Mouse (Mus musculus): ENCODE results near the gene Dock9. TPM values are rescaled to one million over a fixed set of nuclear protein-coding genes. Genes with fewer than 3 reads are reported as not detected.

Dock9 gene
- total and polyA plus RNA-seq, 2 experiments from 2014 or later, result 14.0 to 68.8 TPM

DNA sequence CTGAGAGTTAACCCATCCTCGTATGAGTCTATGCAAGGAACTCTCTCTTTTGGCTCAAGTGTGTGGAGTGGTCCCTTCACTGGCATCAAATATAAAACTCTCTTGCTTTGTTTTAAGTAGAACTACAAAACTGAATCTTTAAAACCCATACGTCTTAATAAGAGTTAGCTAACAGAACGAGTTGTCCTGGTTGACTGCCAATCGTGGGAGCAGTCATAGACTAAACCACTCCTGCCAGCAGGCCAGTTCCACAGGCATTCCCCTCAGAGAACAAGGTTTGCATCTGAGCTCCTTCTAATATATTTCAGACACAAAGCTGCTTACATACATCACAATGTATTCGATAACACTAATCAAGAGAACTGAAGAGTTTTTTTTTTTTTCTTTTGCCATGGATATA lies 203.0 kb downstream of the Dock9 start:
- WGBS, result 77% methylated on average over 5 of the region's 5 CpGs
- DNase-seq (ENCODE audit: low spot score), result no peak
- Histone ChIP-seq H3K36me3 (ENCODE audit: insufficient read depth, low read length) (peaks cover 48% of the 10 kb centered on the region), H3K4me2 (ENCODE audit: low read depth, low read length, poor library complexity, severe bottlenecking) (no peak overlapping the region), H3K9ac (replicated peaks; ENCODE audit: low read length, poor library complexity, severe bottlenecking) (no peak overlapping the region), H3K9me3 (ENCODE audit: low read length) (no peaks in the 10 kb centered on the region), H3K27me3 (ENCODE audit: insufficient read depth, low read length) (no peaks in the 10 kb centered on the region), H3K4me3 (ENCODE audit: low read depth, low read length) (no peak overlapping the region), H3K4me1 (ENCODE audit: insufficient read depth, low read length) (no peaks in the 10 kb centered on the region), H3K27ac (ENCODE audit: low read depth, low read length) (no peak overlapping the region)
- ATAC-seq (ENCODE audit: low FRiP score), result no peak
- TF ChIP-seq CTCF (IDR thresholded peaks at IDR 0.05), result no peak

DNA sequence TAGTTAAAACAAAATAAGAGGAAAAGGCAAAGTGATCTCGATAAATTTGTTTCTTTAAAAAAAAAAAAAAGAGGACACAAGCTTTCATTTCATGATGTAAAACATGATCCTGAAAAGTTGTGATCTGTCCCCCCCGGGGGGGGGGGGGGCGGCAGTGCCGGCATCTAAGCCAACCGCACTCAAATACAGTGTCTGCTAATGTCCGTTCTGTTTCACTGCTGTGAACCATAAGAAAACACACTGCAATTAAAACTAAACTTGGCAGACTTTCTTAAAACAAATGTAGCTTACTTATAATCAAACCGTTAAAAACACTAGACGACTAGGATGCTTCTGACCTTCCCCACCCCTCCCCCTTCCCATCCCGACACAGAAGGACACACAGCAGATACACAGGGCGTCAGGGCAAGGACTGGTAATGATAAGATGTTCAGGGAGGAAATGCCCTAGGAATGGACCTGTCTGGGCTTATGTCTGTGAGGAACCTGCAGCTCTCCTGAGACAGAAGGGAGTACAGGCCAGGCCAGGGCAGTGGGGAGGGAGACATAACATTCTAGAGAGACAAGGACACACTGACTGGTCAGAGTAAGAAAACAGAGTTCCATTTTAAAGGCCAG lies 204.2 kb downstream of the Dock9 start:
- Histone ChIP-seq H3K4me2 (ENCODE audit: low read depth, low read length, poor library complexity, severe bottlenecking) (no peak overlapping the region), H3K9me3 (ENCODE audit: low read length) (no peaks in the 10 kb centered on the region), H3K9ac (replicated peaks; ENCODE audit: low read length, poor library complexity, severe bottlenecking) (no peak overlapping the region), H3K4me1 (ENCODE audit: insufficient read depth, low read length) (no peaks in the 10 kb centered on the region), H3K27ac (ENCODE audit: low read depth, low read length) (no peak overlapping the region), H3K36me3 (ENCODE audit: insufficient read depth, low read length) (peaks cover 40% of the 10 kb centered on the region), H3K4me3 (ENCODE audit: low read depth, low read length) (no peak overlapping the region), H3K27me3 (ENCODE audit: insufficient read depth, low read length) (no peaks in the 10 kb centered on the region)
- no peak for TF ChIP-seq CTCF (IDR thresholded peaks at IDR 0.05)
- ATAC-seq (ENCODE audit: low FRiP score) (no peak), DNase-seq (ENCODE audit: low spot score) (no peak)
- 71% methylated on average over 10 of the region's 10 CpGs for WGBS

DNA sequence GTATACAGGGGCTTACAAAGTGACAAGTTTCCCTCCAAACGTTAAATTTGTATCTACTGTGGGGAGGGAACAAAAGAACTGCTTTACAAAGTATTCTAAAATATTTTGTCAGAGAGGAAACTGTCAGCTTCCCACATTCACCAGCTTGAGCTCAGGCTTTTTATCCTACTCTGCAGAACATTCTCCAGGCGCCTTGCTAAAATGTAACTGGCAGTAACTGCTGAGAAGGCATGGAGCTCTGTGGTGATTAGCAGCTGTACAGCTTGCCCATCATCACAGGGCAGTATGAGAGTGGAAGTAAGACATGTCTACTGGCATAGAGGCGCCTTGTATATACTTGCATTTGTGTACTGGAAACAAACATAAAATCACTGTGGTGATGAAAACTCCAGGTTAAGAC lies 204.7 kb downstream of the Dock9 start:
- ATAC-seq (ENCODE audit: low FRiP score) (no peak), DNase-seq (ENCODE audit: low spot score) (no peak)

DNA sequence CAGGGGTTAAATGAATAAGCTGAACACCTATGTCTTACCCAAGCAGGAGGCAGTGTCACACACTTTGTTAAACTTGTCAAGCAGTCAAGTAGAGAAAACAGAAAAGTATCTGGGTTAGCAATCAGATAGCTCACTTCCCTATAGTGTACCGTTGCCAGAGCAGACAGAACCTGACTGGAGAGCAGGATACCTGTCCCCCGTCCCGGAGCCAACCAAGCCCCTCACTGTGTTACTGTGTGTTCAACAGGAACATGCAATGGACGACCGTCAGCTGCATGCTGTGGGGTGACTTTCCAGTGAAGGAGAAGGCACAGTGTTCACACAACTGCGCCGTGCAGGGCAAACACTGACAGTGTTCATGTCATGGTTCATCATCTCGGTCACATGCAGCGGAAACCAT lies 205.3 kb downstream of the Dock9 start:
- DNase-seq (ENCODE audit: low spot score) (no peak), ATAC-seq (ENCODE audit: low FRiP score) (no peak)
- peaks cover 34% of the 10 kb centered on the region for H3K36me3 ChIP-seq (ENCODE audit: insufficient read depth, low read length)
- H3K4me1 ChIP-seq (ENCODE audit: insufficient read depth, low read length), result no peaks in the 10 kb centered on the region
- H3K4me2 ChIP-seq (ENCODE audit: low read depth, low read length, poor library complexity, severe bottlenecking), result no peak overlapping the region
- no peak overlapping the region for H3K4me3 ChIP-seq (ENCODE audit: low read depth, low read length)
- H3K27me3 ChIP-seq (ENCODE audit: insufficient read depth, low read length), result no peaks in the 10 kb centered on the region
- 44% methylated on average over 9 of the region's 9 CpGs for WGBS
- H3K9ac ChIP-seq (replicated peaks; ENCODE audit: low read length, poor library complexity, severe bottlenecking), result no peak overlapping the region
- H3K9me3 ChIP-seq (ENCODE audit: low read length), result no peaks in the 10 kb centered on the region
- TF ChIP-seq CTCF (IDR thresholded peaks at IDR 0.05), result no peak
- no peak overlapping the region for H3K27ac ChIP-seq (ENCODE audit: low read depth, low read length)

More for the DNA sequence above, 204.7 kb downstream of the Dock9 start:
- no peaks in the 10 kb centered on the region for H3K9me3 ChIP-seq (ENCODE audit: low read length)
- H3K27ac ChIP-seq (ENCODE audit: low read depth, low read length), result no peak overlapping the region
- no peak overlapping the region for H3K4me2 ChIP-seq (ENCODE audit: low read depth, low read length, poor library complexity, severe bottlenecking)
- H3K36me3 ChIP-seq (ENCODE audit: insufficient read depth, low read length), result peaks cover 37% of the 10 kb centered on the region
- no peaks in the 10 kb centered on the region for H3K4me1 ChIP-seq (ENCODE audit: insufficient read depth, low read length)
- WGBS, result 35% methylated on average over 3 of the region's 3 CpGs
- no peak for TF ChIP-seq CTCF (IDR thresholded peaks at IDR 0.05)
- no peaks in the 10 kb centered on the region for H3K27me3 ChIP-seq (ENCODE audit: insufficient read depth, low read length)
- H3K4me3 ChIP-seq (ENCODE audit: low read depth, low read length), result no peak overlapping the region
- H3K9ac ChIP-seq (replicated peaks; ENCODE audit: low read length, poor library complexity, severe bottlenecking), result no peak overlapping the region

DNA sequence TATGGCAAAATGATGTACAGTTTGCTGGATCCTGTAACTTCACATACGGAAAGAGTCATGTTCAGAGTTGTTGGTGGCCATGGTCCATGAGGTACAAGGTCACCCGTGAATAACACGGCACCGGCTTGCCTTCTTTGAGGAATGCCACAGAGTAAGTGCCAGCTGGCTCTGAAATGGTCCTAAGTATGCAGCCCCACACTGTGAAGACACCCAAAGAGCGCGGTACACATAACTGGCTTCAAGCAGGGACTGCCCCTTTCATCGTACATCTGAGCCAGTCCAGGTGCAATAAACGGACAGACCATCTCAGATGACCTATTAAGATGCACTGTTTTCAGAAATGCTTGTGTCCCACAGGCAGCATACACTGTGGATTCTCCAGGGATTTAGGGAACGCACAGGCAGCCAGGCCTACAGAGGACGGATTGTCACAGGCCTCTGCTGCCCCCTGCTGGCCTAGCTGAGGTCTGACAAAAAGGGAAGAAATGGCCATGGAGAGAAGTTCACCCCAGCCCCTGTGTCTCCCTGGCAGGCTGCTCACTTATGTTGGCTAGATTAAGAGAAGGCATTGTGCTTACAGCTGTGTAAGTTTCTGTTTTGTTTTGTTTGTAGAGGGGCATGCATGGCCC lies 208.4 kb downstream of the Dock9 start:
- no peak overlapping the region for H3K4me2 ChIP-seq (ENCODE audit: low read depth, low read length, poor library complexity, severe bottlenecking)
- no peak overlapping the region for H3K4me3 ChIP-seq (ENCODE audit: low read depth, low read length)
- no peak overlapping the region for H3K9ac ChIP-seq (replicated peaks; ENCODE audit: low read length, poor library complexity, severe bottlenecking)
- H3K36me3 ChIP-seq (ENCODE audit: insufficient read depth, low read length), result peaks cover 16% of the 10 kb centered on the region
- no peaks in the 10 kb centered on the region for H3K27me3 ChIP-seq (ENCODE audit: insufficient read depth, low read length)
- ATAC-seq (ENCODE audit: low FRiP score), result peak; percentile 61
- DNase-seq (ENCODE audit: low spot score), result peak; percentile 85
- TF ChIP-seq CTCF (IDR thresholded peaks at IDR 0.05), result peak; percentile 95
- WGBS, result 45% methylated on average over 10 of the region's 10 CpGs
- H3K4me1 ChIP-seq (ENCODE audit: insufficient read depth, low read length), result no peaks in the 10 kb centered on the region
- H3K27ac ChIP-seq (ENCODE audit: low read depth, low read length), result no peak overlapping the region; the same call in 1 of the 2 replicates
- no peaks in the 10 kb centered on the region for H3K9me3 ChIP-seq (ENCODE audit: low read length)

DNA sequence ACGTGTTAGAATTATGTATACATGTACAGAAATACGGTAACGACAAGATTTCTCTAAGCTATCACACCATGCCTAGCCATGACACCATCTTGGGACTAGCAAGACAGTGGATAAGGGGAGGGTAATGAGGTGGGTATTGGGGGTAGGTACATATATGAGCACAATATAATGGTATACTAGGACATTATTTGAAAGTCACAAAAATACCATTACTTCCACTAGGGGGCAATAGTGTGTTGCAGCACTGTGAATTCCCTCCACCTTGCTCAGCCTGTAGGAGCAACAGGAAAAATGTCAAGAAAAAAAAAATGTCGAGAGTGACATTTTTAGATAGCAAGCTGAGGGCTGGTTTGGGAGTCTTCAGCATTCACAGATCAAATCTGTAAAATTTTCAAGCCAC lies 209.2 kb downstream of the Dock9 start:
- peak; percentile 38; the same call in 1 of the 2 replicates for ATAC-seq (ENCODE audit: low FRiP score)
- DNase-seq (ENCODE audit: low spot score), result peak; percentile 78
- Histone ChIP-seq H3K27ac (ENCODE audit: low read depth, low read length) (no peak overlapping the region; the same call in 1 of the 2 replicates), H3K4me2 (ENCODE audit: low read depth, low read length, poor library complexity, severe bottlenecking) (no peak overlapping the region), H3K36me3 (ENCODE audit: insufficient read depth, low read length) (peaks cover 19% of the 10 kb centered on the region), H3K9ac (replicated peaks; ENCODE audit: low read length, poor library complexity, severe bottlenecking) (no peak overlapping the region), H3K4me3 (ENCODE audit: low read depth, low read length) (no peak overlapping the region), H3K4me1 (ENCODE audit: insufficient read depth, low read length) (no peaks in the 10 kb centered on the region), H3K9me3 (ENCODE audit: low read length) (no peaks in the 10 kb centered on the region), H3K27me3 (ENCODE audit: insufficient read depth, low read length) (no peaks in the 10 kb centered on the region)
- WGBS, result 71% methylated on average over 4 of the region's 4 CpGs
- TF ChIP-seq CTCF (IDR thresholded peaks at IDR 0.05), result peak; percentile 93

All from midbrain, postnatal 0 days (tissue).